Mouse (Mus musculus): ENCODE measurements around the gene Kdm4b. TPM values are rescaled to one million over a fixed set of nuclear protein-coding genes. Genes with fewer than 3 reads are reported as not detected.

The Kdm4b gene
- polyA plus RNA-seq, 1 experiment from 2014 or later = 28.0 TPM

- DNase-seq (ENCODE audit: low spot score) = no peak
Observed at GRCm38 (mm10) chr17:56298238-56298637, 27.6 kb upstream of the Kdm4b start.

DNA sequence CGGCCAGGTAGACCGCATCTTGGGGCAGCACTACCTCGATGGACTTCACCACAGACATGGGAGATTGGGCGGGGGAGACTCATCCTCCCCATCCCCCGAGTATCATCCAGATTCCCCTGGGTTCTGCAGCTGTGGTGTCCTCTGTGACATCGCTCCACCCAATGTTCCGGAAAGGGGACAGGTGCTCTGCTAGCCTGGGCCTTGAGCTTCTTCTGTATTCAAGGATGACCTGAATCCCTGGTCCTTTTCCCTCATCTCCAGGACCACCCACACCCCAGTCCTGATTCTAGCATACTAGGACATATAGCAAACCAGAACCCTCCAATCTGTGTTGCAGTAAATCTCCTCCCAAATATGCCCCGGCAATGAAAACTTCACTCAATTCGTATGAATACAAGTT is 25.7 kb upstream of the Kdm4b start, which contains the start of gene Arrdc5:
TSS of gene Arrdc5 (minus strand) at position 101 of the 400 bp plus-strand sequence.
- DNase-seq (ENCODE audit: low spot score) = no peak

DNA sequence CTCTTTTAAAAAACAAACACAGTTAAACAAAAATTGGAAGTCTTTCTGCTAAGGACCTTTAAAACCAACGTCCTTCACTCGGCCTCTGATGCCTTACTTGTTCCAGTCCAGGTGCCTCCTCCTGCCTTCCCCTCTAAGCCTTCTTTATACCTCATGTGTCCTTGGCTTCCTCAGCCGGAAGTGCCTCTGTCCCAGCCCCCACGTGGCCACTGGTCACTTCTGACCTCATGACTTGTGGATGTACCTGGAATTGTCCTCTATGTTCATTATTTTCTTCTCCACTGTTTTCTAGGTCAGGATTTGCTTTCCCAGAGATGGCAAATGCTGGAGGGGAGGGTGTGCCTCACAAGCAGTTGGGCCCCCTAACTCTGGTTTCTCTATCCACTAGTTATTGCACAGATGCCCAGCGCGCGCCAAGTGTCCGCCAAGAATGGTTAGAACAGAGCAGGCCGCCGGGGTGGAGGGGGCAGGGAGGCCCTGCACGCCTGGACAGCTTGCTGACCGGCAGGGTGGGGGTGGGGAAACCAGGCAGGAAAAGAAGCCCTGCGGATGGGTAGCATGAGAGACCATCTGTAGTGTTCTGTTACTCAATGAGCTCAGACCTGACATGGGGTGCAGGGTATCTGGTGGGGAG is 23.4 kb upstream of the Kdm4b start:
- DNase-seq (ENCODE audit: low spot score) = no peak

DNA sequence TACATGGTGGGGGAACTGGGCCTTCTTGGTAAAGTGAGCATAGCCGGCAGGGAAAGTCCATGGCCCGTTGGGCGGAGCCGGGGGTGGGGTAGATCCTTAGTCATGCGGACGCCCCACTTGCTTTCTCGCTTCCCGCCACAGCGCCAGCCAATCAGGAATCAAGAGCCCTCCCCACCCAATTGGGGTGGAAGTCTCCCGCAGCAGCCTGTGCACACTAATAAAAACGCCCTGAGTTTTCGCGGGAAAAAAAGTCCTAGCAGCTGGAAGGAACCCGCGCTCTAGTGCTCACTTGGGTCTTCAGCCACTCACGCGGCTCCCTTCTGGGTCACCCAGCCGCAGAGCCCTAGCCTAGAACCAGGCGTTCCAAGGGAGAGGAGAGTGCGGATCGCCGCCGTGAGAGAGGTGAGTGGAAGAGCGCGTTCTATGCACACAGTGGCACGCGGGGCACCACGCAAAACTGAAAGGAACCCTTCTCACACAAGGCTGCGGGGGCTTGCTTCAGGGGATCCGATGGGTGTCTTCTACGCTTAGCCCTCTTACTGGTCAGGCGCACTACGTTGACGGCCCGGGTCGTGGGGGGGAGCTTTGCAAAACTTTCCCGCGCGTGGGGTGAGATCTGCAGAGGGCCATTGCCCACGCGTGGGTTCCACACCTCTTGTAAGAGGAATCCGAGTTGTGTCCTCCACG is 22.6 kb upstream of the Kdm4b start, which contains the start of gene Uhrf1:
TSS of gene Uhrf1 (plus strand) at position 162 of the 687 bp plus-strand sequence.
- DNase-seq (ENCODE audit: low spot score) = peak; percentile 83

DNA sequence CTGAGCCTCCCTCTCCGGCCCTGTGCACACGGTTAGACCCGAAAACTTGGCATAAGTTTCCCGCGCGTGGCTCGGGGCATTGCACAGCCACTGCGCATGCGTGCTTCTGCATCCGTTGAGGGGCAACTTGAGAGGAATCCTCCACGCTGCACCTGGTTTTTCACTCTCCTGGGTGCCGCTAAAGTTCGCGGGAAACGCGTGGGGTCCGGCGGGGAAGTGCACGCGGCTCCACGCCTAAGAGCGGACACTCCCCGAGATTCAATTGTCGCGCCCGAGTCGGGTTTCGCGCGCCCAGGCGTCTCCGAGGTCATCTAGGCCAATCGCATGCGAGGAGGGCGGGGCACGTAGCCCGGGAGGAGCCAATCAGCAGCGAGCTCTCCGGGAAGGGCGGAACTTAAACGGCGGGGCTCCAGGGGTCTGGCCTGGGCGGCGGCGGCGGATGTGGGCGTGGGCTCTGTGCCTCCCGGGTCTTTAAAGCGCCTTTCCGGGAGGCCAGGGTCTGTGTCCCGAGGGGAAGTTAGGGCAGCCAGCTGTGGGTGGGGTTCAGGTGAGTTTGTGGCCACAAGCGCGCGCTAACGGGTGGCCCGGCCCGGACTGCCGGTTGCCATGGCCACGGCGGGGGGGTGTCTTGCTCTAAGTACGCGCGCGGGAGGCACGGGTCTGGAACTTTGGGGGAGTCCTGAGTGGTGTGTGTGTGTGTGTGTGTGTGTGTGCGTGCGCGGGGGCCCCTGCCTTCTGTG is 21.8 kb upstream of the Kdm4b start:
- peak; percentile 98 for DNase-seq (ENCODE audit: low spot score)

DNA sequence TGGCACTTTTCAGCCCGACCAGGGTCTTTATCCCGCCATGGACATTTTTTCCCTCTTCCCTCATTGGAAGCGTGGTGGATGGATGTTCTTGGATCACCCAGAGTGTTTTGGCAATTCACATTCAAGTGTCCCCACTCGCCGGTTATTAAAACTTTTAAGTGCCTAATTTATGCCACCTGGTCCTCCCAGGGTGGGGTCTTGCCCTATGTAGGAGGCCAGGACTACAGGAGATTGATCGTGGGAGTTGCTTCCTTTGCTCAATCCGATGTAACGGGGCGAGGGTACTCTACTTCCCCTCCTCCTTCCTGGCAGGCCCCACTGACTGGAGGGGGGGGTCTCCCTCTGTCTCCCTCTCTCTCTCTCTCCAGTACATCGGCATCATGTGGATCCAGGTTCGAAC is 21.1 kb upstream of the Kdm4b start:
- no peak for DNase-seq (ENCODE audit: low spot score)

GRCm38 (mm10) chr17:56305156-56305555 is 20.7 kb upstream of the Kdm4b start:
- no peak for DNase-seq (ENCODE audit: low spot score)

GRCm38 (mm10) chr17:56305826-56306225 is 20.0 kb upstream of the Kdm4b start:
- DNase-seq (ENCODE audit: low spot score) = no peak

- DNase-seq (ENCODE audit: low spot score) = no peak
Observed at GRCm38 (mm10) chr17:56308088-56308487, 17.8 kb upstream of the Kdm4b start.

DNA sequence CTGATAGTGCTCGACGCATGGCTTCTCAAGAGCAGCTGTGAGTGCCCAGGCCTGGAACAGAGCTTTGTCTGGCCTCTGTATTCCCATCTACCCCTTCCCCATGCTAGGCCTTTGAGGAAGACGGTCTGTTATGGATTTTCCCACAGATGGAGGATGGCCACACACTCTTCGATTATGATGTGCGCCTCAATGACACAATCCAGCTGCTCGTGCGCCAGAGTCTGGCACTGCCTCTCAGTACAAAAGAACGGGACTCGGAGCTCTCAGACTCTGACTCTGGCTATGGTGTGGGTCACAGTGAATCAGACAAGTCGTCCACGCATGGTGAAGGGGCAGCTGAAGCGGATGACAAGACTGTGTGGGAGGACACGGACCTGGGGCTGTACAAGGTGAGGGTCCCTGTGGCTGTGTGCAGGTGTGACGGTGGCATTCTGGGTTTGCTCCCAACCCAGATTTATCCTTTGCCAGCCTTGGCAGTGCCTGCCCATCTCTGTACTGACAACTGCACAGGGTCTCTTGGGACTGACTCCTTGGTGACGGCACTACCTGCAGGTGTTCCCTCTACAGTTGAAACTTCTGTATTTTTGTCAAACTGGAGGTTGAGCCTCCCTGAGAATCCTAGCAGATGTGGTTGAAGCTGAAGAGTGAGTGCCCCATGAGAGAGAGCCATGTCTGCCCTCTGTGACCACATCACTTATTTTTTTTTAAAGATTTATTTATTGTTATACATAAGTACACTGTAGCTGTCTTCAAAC is 16.5 kb upstream of the Kdm4b start:
- no peak for DNase-seq (ENCODE audit: low spot score)

- no peak for DNase-seq (ENCODE audit: low spot score)
Observed at GRCm38 (mm10) chr17:56324419-56324818, 1.4 kb upstream of the Kdm4b start.

DNA sequence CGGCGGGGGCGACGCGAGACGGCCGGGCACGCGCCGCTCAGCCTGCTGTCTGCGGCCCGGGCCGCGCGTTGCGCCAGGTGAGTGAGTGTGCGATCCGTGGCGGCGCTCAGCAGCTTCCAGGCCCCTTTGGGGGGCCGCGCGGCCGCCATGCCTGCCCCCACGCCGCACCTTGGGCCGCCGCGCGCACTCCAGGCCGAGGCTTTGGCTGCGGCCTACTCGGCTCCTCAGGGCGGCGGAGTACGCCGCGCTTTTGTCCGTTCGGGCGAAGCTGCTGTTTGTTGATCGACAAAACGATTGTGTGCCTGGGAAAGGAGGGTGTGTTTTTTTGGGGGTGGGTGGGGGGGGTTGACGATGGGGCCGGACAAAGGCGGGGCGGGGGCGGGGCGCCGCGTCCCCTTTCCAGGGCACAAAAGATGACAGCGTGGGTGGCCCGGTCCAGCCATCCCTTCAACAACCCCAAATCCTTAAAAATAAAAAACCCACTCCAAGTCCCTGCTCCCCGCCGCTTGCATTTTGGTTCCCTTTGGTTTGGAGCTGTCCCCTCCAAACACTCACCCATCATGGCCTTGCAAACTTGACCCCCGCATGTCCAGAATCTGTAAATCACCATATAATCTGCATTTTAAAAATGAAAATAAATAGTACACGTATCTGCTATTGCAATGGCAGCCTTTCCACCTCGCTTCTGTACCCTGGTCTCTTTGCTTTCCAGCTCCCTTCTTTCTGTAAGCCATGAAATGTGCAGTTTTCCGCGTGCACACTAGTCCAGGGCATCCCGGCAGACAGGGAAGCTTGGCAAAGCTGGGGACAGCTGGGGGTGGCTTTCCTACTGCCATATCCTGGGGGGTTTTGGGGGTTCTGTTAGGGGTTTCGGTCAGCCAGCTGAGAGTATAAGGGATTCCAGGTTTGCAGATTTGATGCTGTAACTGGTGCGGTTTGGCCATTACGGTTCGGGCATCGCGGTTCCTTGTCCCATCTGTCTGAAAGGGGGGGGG is 588 bp downstream of the Kdm4b start:
- DNase-seq (ENCODE audit: low spot score) = no peak

DNA sequence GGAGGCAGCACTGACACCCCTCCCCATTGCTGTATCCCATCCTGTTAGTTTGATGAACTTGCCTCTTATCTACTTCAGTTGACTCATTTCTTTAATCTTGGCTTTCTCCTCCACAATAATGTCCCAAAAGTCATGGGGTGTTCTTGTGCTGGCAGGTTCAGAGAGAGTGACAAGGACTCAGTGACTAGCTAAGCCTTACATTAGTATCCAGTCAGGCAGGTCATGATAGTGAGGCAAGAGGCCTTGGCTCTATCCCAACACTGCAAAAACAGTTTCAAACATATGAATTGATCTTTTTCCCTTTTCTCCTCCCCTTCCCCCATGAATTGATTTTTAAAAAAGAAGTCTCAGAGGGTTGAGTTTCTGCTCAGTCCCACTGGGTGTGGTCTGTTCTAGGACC is 3.4 kb downstream of the Kdm4b start:
- no peak for DNase-seq (ENCODE audit: low spot score)

DNA sequence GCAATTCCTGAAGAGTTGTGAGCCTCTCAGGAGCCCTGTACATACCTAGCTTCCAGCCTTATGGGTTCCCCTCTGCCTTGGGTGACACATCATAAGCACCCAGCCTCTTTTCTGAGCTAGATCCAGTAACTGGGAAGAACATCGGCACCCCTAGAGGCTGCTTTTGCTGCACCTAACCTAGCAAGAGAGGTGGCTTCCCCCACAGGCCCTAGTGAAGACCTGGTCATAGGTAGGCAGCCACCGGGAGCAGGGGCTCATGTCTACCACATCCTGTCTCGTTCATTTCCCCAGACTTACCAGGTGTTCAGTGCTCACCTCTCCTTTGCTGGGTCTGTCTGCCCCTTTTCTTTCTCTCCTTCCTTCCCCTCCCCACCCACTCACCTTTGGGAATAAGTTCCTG is 4.5 kb downstream of the Kdm4b start:
- DNase-seq (ENCODE audit: low spot score) = peak; percentile 63

GRCm38 (mm10) chr17:56331256-56331655 is 5.4 kb downstream of the Kdm4b start:
- no peak for DNase-seq (ENCODE audit: low spot score)

GRCm38 (mm10) chr17:56332987-56333386 is 7.1 kb downstream of the Kdm4b start:
- peak; percentile 35 for DNase-seq (ENCODE audit: low spot score)

GRCm38 (mm10) chr17:56337190-56337589 is 11.3 kb downstream of the Kdm4b start:
- DNase-seq (ENCODE audit: low spot score) = peak; percentile 58

GRCm38 (mm10) chr17:56337791-56338190 is 11.9 kb downstream of the Kdm4b start:
- no peak for DNase-seq (ENCODE audit: low spot score)

- DNase-seq (ENCODE audit: low spot score) = peak; percentile 55
Observed at GRCm38 (mm10) chr17:56338909-56339308, 13.0 kb downstream of the Kdm4b start.

DNA sequence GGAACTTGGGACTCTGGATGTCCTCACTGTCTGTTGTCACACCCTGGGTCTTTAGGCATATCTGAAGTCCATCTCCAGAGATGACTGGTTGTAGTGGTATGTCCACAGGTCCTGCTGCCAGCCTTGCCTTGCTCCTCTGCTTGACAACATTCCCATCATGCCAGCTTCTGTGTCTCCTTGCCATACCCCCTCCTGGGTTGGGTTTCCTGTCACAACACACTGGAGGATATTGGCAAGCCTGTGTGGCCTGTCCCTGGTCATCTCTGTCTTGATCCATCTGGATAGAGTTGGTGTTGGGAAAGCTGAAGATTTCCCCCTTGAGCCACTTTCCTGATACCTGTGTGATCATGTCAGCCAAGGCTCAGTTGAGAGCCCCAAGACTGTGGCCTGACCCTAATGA is 14.9 kb downstream of the Kdm4b start:
- no peak for DNase-seq (ENCODE audit: low spot score)

Measured in thymus, postnatal 0 days (tissue).